Mouse (Mus musculus): ENCODE measurements at regions not wholly inside any gene's neighbourhood (a gene's known extent, or its start where the extent isn't known, plus 50 kb on each side); places are given as distances from the start of the nearest gene placed in this dataset.
A peak's percentile ranks its signal among the peaks of the same experiment; 100 is the strongest.

DNA sequence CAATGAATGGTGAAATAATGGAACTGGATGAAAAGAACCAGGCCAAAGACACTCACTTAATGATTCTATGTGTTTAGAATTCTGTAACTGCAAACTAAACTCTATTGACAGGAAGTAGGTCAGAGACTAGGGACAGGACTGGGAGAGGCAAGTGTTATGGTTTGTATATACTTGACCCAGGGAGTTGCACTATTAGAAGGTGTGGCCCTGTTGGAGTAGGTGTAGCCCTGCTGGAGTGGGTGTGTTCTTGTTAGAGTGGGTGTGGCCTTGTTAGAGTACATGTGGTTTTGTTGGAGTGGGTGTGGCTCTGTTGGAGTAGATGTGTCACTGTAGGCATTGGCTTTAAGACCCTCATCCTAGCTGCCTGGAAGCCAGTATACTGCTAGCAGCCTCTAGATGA is 93.0 kb upstream of the Npas2 start:
- Histone ChIP-seq H3K27me3 (ENCODE audit: control insufficient read depth in 1 of 2, insufficient read depth in 2 of 2, low read length in 2 of 2) (no peaks in the 10 kb centered on the region; a peak in 1 of 4 replicates), H3K4me1 (ENCODE audit: control insufficient read depth in 1 of 2, insufficient read depth in 2 of 2, low read length in 2 of 2) (no peaks in the 10 kb centered on the region), H3K9ac (ENCODE audit: control insufficient read depth, low read depth, low read length, poor library complexity, severe bottlenecking) (no peak overlapping the region), H3K36me3 (ENCODE audit: control insufficient read depth in 1 of 2, insufficient read depth in 2 of 2, low read length in 2 of 2) (no peaks in the 10 kb centered on the region), H3K9me3 (replicated peaks; ENCODE audit: insufficient read depth, low read length) (no peaks in the 10 kb centered on the region), H3K79me2 (ENCODE audit: control insufficient read depth, insufficient read depth, low read length, poor library complexity) (no peaks in the 10 kb centered on the region), H3K4me3 (ENCODE audit: control insufficient read depth in 1 of 2, insufficient read depth in 1 of 2, low read depth in 2 of 2, low read length in 2 of 2) (no peak overlapping the region), H3K27ac (ENCODE audit: control insufficient read depth, low read depth, low read length) (no peak overlapping the region)
- DNase-seq (ENCODE audit: low read depth, low spot score), result peak; percentile 2
- no peak for TF ChIP-seq CHD1 (IDR thresholded peaks at IDR 0.05; ENCODE audit: low read depth, low read length)

DNA sequence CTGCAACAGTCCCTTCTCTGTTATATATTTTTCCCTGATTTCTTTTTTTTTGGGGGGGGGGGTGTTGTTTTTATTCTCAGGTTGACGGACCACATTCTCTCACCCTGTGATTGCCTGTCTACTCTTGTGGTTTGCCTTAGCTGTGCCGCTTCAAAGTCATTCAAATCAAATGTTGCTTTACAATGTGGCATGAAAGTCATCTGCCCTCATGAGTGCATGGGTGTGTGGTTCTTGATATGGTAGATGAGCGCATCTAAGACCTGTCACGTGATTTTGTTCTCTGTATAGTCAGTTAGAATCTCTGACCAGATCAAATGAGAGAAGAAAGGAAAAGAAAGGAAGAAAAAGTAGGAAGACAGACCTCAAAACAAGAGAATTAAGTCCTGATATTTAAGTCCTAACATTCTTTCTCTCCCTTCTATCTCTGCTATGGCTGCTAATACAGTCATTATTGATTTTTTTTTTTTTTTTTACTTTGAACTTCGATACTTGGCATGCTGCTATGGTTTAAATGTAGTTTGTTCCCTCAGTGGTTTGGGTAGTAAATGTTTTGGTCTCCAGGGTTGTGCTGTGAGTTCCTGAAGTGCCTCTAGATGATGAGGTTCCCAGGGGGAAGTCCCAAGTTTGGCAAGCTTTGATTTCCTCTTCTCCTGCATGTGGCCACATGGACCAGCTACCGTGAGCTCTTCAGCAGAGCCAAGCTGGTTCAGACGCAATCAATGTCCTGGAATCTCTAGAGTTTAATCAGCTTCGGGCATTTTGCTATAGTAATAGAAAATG is 91.2 kb upstream of the Npas2 start:
- Histone ChIP-seq H3K9ac (ENCODE audit: control insufficient read depth, low read depth, low read length, poor library complexity, severe bottlenecking) (no peak overlapping the region), H3K4me3 (ENCODE audit: control insufficient read depth in 1 of 2, insufficient read depth in 1 of 2, low read depth in 2 of 2, low read length in 2 of 2) (no peak overlapping the region), H3K36me3 (ENCODE audit: control insufficient read depth in 1 of 2, insufficient read depth in 2 of 2, low read length in 2 of 2) (no peaks in the 10 kb centered on the region), H3K4me1 (ENCODE audit: control insufficient read depth in 1 of 2, insufficient read depth in 2 of 2, low read length in 2 of 2) (no peaks in the 10 kb centered on the region), H3K27ac (ENCODE audit: control insufficient read depth, low read depth, low read length) (no peak overlapping the region), H3K9me3 (replicated peaks; ENCODE audit: insufficient read depth, low read length) (no peaks in the 10 kb centered on the region), H3K79me2 (ENCODE audit: control insufficient read depth, insufficient read depth, low read length, poor library complexity) (no peaks in the 10 kb centered on the region), H3K27me3 (ENCODE audit: control insufficient read depth in 1 of 2, insufficient read depth in 2 of 2, low read length in 2 of 2) (no peaks in the 10 kb centered on the region; a peak in 2 of 4 replicates)
- no peak for DNase-seq (ENCODE audit: low read depth, low spot score)
- TF ChIP-seq GABPA (IDR thresholded peaks at IDR 0.05; ENCODE audit: low read depth, low read length), result no peak
- no peak for TF ChIP-seq POLR2AphosphoS2 (IDR thresholded peaks at IDR 0.05; ENCODE audit: low read length)
- no peak for TF ChIP-seq CHD2 (IDR thresholded peaks at IDR 0.05; ENCODE audit: low read length)
- no peak for TF ChIP-seq KAT2A (conservative IDR thresholded peaks at IDR 0.05; ENCODE audit: low read depth, low read length)
- TF ChIP-seq ETS1 (IDR thresholded peaks at IDR 0.05; ENCODE audit: low read depth, low read length), result no peak
- TF ChIP-seq SMC3 (IDR thresholded peaks at IDR 0.05; ENCODE audit: low read depth, low read length), result no peak
- TF ChIP-seq UBTF (IDR thresholded peaks at IDR 0.05; ENCODE audit: borderline replicate concordance, insufficient read depth, low read depth, low read length), result no peak
- TF ChIP-seq CHD1 (IDR thresholded peaks at IDR 0.05; ENCODE audit: low read depth, low read length), result no peak
- TF ChIP-seq ZKSCAN1 (IDR thresholded peaks at IDR 0.05; ENCODE audit: low read depth, low read length), result no peak
- TF ChIP-seq EP300 (IDR thresholded peaks at IDR 0.05; ENCODE audit: low read depth in 1 of 2, low read length in 2 of 2), result no peak

DNA sequence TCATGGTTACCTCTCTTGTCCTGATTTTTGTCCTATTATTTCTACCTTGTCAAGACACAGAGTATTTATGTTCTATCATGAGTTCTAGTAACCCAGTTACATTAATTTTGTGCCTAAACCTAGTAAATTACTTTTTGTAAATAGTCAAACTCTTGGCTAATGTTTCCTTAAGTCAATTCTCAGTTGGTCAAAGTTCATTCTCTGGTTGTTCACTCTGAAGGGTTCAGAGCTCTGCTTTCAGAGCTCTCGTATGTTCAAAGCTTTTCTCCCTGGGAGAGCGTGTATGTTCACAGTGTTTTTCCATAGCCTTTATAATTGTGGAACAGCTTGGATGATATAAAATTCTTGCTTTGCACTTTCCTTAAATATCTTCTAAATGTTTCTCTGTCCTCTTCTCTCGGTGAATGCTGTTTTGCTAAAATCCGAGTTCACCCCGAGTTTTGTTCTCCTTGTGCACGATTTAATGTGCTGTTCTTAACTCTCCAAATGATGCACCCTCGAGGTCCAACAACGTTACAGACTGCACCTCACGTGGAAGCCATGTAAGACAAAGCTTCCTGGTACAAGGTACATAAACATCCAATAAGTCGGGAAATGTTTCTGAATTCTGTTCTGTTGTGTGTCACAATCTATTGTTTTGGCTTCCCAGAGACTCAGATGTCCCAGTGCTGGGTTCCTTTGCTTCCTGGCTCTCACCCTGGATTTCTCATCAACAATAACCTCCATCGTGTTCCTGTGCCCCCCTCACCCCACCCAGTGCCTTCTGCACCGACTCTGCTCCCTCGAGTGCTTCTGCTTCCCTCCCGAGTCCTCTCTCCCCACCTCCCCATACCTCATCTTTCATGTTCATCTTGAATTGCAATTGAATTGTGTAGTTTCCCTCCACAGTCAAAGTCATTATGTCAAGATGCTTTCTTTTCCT is 90.3 kb upstream of the Npas2 start:
- Histone ChIP-seq H3K4me1 (ENCODE audit: control insufficient read depth in 1 of 2, insufficient read depth in 2 of 2, low read length in 2 of 2) (no peaks in the 10 kb centered on the region), H3K4me3 (ENCODE audit: control insufficient read depth in 1 of 2, insufficient read depth in 1 of 2, low read depth in 2 of 2, low read length in 2 of 2) (no peak overlapping the region), H3K9me3 (replicated peaks; ENCODE audit: insufficient read depth, low read length) (no peaks in the 10 kb centered on the region), H3K27me3 (ENCODE audit: control insufficient read depth in 1 of 2, insufficient read depth in 2 of 2, low read length in 2 of 2) (no peaks in the 10 kb centered on the region; a peak in 2 of 4 replicates), H3K9ac (ENCODE audit: control insufficient read depth, low read depth, low read length, poor library complexity, severe bottlenecking) (no peak overlapping the region), H3K79me2 (ENCODE audit: control insufficient read depth, insufficient read depth, low read length, poor library complexity) (no peaks in the 10 kb centered on the region), H3K36me3 (ENCODE audit: control insufficient read depth in 1 of 2, insufficient read depth in 2 of 2, low read length in 2 of 2) (no peaks in the 10 kb centered on the region), H3K27ac (ENCODE audit: control insufficient read depth, low read depth, low read length) (no peak overlapping the region)
- no peak for TF ChIP-seq SMC3 (IDR thresholded peaks at IDR 0.05; ENCODE audit: low read depth, low read length)
- no peak for TF ChIP-seq TCF12 (IDR thresholded peaks at IDR 0.05; ENCODE audit: low read depth, low read length)
- TF ChIP-seq TAL1 (IDR thresholded peaks at IDR 0.05; ENCODE audit: low read length), result no peak
- no peak for TF ChIP-seq CHD1 (IDR thresholded peaks at IDR 0.05; ENCODE audit: low read depth, low read length)
- TF ChIP-seq SIN3A (IDR thresholded peaks at IDR 0.05; ENCODE audit: low read length), result no peak
- TF ChIP-seq RCOR1 (IDR thresholded peaks at IDR 0.05; ENCODE audit: low read depth, low read length), result no peak
- no peak for TF ChIP-seq MXI1 (IDR thresholded peaks at IDR 0.05; ENCODE audit: low read depth, low read length)
- TF ChIP-seq EP300 (IDR thresholded peaks at IDR 0.05; ENCODE audit: low read depth in 1 of 2, low read length in 2 of 2), result no peak
- DNase-seq (ENCODE audit: low read depth, low spot score), result no peak
